Mouse (Mus musculus) urinary bladder, postnatal 25 days (tissue): ENCODE measurements around the gene Cxcl12.

ENCODE experiments used
- DNase-seq: peaks from one replicate; pipeline ENCODE4 v3.0.0; 2022; ENCODE audit warnings: low spot score

The Cxcl12 gene

DNA sequence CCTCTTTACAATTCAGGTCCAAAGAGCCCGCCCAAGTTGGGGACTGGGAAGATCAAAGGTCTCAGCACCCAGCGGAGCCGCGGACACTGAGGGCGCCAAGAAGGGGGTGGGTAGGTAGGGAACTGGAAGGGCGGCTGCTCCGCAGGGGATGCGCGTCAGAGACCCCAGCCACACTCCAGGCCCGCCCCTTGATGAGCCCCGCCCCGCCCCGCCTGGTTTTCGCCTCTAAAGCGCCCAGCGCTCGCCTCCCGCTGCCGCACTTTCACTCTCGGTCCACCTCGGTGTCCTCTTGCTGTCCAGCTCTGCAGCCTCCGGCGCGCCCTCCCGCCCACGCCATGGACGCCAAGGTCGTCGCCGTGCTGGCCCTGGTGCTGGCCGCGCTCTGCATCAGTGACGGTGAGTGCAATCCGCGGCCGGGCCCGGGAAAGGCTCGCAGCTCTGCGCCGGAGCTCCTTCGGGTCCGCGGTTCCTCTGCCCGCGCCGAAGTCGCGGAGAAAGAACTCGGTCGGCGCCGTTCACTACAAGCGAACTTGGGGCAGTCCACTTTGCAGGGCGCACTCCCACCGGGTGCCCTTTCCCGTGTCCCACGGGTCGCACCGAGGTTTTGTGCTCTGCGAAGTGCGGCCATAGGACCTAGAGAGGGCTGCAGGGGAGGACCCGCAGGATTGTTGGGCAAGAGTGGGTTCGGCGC lies at the start of gene Cxcl12:
Cxcl12 (plus strand) TSS at position 215 of the 691 bp plus-strand sequence.
- peak; percentile 49 for DNase-seq

DNA sequence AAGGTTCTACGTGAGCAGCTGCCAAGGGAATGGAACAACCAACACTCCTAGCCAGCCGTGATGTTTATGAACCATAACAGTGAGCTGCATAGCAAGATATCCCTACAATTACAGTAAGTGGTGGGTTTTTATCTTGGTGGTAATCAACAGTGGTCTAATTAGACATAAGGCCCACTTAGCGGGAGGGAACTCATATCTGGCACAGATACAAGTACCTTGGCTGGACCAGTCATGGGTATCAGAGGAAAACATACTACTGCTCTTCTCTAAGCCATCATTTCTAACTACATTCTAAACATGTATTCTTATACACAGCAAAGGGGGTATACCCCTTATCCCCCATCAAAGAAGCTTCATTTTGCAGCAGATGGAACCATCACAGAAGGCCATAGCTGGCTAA lies 46.3 kb upstream of the Cxcl12 start:
- DNase-seq, result no peak

DNA sequence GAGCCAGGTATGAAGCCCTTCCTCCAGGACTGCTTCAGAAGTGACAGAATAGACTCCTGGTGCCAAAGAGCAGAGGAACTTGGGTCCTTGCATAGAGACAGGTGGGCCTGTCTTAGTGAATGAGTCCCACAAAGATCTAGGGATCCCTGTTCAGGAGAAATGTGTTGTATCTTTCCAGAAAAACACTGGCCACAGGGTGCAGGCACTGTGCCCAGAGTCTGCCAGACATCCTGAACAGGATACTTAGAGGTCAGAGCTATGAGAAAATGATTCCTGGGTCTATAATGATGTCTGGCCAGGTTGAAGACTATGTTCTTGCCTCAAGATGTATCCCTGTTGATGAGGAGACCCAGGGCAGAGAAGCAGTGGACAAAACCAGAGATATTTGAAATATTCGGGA lies 42.0 kb upstream of the Cxcl12 start:
- DNase-seq, result no peak

DNA sequence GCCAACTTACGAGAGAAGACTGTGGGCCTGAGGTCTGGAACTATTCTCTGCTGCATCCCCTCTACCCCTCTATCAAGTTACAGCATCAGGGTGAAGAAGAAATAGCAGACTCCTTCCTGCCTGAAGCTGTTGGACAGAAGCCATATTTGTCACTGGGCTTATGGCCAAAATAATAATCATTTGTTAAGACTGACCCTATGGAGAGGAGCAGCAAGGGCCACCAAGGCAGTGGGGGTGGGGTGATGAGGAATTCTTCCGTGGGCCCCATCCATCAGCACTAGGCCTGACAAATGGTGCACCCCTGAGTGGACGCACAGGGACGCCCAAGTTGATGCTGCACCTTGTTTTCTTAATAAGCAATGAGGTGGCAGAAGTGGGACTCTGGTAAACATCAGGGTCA lies 38.9 kb upstream of the Cxcl12 start:
- no peak for DNase-seq

DNA sequence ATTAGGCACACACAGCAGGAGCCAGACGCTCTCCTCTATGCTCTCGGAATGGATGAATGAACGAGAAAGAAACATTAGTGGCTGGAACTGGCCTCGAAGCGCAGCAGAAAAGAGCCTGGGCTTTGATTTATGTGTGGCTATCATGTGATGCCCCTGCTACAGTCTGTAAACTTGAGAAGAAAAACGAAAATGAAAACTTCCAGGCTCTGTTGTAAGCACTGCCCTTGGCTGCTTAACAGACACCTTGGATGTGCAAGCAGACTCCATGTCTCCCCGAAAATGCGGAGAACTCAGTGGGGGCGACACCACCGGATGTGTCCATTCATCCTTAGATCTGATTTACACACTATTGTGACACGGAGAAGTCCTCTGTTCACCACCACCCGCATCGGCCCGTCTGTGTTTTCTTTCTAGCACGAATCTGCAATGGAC lies 37.6 kb upstream of the Cxcl12 start:
- DNase-seq, result no peak

DNA sequence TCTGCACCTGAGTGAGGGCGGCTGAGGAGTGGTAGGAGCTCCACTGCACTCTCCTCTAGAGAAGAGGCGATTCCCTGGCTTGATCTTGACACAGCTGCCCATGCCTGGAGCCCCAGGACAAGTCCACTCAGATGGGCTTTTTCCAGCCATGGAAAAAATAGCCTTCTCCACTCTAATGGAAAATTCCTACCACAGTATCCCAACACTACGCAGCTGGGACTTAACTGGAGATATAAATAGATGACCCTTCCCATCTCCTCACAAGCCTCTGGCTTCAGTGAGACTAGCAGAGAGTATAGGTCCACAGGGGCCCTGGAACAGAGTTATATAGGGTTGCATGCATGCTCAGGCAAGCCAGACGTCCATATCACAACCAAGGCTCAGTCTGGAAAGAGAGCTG lies 33.8 kb upstream of the Cxcl12 start:
- DNase-seq, result no peak

DNA sequence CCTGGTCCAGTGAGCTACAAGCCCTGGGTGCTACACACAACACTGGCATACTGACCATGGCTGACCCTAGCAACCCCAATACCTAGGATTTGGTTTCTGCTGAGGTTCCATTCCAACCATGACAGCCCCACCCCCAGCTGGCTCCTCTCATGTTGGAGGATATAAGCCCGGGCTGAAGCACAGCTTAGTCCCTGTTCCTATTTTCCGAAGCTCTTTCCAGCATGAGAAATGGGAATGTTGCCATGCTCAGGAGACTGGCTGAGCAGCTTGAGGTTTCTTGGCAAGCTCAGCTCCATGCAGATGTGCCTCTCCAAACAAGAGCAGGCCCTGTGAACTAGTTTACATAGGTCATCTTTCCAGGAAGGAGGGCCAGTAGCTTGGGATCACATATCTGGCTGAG lies 30.6 kb upstream of the Cxcl12 start:
- DNase-seq, result no peak

DNA sequence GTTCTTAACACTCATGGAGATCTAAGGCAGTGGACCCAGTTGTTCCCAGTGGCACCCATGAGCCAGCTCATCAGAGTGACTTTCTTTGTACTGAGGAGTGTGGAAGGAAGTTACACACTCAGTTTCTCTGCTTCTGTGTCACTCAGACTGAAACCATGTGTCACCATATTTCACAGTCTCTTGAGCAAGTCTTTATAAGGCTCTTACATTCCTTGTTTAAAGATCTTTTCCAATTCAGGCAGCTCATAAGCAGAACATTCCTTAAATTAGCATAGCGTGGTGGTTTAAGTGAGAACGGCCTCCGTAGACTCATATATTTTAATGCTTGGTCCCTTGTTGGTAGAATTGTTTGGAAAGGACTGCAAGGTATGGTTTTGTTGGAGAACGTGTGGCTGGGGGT lies 27.4 kb upstream of the Cxcl12 start:
- no peak for DNase-seq

DNA sequence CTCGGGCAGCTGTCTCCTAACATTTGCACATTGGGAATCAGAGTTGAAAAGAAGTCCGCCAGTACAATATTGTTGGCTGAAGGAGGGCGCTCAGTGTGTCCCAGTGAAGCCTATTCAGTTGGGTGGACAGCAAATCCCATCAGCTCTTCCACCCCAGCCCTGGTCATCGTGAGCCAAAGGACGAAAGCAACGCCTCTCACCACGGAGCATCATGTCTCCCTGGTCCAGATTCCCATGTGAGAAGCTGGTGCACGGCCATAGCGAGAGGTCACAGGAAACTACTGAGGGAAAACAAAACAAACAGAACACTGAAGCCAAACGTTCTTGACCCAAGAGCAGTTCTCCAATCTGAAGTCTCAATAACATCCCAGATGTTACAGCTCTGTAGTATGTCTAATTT lies 21.4 kb upstream of the Cxcl12 start:
- no peak for DNase-seq

DNA sequence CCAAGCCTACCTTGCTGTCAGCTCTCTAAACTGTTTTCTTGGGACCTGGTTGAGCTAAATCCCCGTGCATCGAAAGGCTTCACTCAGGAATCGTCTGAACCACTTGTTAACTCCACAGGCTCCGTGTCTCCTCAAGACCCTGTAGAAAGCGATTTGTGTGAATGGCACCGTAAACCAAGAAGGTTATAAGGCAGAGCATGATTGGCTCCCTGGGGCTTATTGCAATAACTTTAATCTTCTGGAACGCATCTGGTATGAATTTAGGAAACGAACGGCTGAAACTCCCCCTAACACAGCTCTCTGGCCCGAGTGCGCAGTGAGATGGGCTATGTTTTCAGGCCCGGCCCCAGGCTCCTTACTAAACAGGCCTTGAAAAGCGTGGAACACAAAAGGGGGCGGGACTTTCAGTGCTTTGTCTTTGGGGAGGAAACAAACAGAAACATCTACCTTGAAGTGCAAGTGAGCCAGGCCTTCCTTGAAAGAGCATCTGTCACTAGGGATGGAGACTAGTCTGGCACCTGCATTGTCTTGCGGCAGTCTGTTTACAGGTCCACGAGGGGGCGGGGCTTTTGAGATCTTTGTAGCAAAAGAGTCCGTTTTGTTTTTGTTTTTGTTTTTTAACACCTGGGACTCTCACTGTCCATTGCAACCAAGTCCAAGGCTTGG lies 16.7 kb upstream of the Cxcl12 start:
- no peak for DNase-seq

DNA sequence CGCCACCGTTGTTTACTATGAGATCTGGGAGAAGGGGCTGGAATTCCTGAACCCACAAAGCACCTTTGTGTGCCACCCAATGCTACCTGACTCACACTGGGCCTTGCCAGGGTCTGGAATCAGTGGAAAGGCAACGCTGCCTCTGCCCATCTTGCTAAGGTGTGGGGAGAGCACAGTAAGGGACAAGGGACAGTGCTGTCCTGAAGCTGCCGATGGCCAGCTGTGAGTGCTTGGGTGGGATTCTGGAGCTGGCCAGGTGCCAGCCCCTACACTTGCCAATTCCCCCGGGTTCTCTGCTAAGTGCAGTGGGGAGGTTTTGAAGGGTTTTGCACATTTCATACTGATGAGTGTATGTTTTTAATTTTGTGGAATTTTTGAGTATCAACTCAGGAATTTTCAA lies 15.3 kb upstream of the Cxcl12 start:
- DNase-seq, result no peak

DNA sequence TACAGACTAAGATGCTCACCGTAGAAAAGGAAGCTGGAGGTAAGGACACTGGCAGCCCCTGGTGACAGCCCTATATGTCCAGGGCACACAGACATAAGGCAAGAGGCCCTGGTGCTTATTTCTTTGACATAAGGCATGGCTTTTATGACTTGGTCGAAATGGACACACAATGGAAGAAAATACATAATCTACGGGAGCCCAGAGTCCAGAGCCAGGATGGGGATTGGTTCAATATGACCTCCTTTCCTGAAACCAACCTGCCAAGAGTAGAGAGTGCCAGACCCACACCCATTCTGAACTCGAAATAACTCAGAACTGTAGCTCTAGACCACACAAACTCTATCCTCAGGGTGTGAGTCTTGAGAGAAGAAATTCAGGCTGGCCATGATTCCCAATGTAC lies 11.5 kb upstream of the Cxcl12 start:
- DNase-seq, result no peak

DNA sequence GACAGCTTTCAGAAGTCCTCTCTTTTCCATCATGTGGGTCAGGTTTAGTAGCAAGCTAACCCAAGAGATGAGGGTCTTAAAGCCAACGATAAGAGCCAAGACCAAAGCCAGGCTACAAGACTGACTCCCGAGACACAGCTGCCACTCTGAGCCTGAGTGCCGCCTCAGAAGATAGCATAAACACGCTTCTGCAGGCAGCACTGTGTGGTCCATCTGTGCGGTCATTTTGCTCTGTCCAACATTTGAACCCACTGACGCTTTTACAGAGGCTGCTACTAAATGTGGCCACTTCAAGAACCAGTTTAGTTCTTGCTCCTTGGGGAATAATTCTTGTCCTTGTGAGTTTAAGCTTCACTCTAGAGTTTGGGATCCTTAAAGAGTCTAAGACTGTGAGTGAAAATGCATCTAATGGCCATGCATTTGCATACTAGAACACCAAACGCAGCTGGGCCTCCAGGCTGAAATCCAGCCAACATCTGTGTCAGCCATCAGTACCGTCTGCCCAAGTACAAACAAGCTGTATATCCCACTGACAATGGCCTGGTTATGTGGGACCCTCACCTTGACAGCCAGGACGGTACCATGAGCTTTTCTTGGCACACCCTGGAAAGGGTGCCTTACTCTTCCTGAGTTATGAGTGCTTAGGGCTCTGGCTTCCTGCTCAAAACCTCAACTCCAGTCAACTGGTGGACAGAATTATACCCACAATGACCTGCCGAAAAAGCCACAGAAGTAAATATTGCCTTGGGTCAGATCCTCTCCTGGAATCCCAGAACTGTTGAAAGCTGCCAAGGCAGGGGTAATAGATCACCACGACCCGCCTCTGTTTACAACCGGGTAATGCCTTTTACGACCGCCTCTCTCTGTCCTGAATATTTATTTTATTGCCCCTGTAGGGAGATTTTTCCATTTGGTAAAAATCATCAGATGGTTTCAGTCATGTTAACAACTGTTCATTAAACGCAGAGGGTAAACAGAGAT lies 8.3 kb upstream of the Cxcl12 start:
- no peak for DNase-seq

DNA sequence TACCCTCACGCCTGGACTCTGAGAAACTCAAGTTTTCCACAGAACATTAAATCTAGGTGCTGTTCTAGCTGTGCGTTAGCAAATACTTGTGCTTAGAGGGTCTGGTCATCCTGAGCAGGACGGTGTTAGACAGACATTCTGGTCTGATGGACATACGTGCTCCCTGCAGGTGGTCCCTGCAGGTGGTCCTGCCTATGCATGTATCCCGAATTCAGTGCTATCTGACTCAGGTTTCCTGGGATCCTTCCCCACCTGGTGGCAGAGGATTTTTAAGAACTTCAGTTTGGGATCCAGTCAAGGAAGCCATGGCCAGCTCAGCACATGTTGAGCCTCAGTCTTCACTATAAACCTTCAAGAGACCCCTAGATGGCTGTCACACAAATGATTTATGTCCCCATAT lies 4.8 kb upstream of the Cxcl12 start:
- no peak for DNase-seq

DNA sequence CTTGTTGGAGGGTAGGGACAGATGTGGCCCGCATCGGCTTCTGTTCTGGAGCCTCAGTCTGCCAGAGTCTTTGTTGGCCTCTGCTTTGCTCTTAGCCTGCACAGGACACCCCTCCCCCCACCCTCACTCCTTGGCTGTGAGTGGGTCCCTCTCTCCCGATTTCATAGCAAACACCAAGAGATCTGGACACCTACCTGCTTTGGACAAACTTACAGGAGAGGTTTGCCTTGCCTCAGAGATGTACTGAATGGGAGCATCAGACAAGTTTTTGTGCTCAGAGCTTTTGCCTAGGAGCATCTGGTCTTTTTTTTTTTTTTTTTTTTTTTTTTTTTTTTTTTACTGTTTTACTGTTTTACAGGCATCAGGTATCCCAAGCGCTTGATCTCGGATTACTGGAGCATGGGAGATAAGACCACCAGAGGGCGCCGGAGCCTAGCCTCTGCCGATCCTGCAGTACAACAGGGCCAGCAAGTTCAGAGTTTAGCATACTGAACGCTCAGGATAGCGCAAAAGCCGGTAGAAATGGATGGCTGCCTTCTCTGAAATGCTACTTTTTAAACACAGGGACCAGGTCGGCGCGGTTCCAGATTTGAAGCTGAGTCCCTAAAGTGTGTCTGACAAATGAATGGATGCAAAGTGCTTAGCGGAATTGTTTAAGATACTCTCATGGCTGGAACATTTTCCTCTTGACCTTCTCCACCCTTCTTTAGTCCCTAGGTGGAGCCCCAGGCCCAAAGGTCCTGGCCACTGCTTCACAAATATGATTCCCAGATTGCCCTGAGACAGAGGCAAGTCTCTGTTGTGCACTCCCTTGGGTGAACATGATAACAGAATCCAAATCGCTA lies 1.5 kb upstream of the Cxcl12 start:
- DNase-seq, result peak; percentile 82

DNA sequence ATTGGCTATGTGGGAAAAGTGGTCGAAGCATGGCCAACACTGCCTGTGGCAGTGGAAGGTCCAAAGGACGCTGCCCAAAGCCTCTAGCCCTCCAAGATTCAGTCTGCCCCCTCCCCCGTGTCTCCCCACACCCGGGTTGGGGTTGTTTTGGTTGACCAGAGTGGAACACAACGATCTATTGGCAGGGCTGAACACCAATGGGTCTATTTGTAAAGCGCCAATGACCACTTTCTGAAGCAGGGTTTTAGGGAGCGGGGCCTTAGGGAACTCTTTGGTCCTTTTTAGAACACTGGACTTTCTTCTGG lies 957 bp upstream of the Cxcl12 start:
- DNase-seq, result no peak

DNA sequence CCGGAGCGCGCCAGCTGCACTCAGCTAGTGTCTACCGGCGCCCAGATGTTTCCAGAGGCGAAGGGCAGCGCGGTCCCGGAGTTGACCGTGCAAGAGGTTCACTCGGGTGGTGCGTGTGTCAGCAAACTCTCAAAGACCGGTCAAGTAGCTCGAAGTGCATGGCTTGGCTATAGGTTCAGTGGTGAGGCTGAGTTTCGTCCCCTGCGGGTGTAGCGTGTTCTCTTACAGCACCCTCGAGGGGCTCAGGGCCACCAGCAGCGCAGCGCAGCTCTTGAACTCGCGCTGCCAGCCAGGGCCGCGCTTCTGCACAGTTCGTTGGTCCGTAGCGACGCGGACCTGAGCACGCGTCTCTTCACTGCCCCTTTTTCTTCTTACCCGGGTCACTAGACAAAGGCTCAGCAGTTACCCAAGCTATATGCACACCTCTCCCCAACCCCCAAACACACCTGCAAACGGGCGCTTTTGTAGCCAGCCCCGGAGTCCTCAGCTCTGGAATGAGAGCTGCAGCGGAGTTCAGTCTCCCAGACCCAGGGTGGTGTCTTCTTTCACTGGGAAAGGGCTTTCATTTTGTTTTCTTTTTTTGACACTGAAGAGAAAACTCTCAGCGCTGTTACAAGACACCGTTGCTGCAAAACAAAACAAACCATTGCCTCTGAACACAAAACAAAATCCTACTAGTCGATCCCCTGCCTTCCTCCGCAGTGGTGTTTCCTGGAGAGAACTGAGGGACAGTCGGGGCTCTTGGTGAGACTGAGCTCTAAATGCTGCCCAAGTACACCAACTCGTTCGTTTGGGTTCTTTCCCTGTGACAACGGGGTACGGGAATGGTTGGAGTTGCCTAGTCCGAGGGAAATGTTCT lies 945 bp downstream of the Cxcl12 start:
- DNase-seq, result peak; percentile 19

DNA sequence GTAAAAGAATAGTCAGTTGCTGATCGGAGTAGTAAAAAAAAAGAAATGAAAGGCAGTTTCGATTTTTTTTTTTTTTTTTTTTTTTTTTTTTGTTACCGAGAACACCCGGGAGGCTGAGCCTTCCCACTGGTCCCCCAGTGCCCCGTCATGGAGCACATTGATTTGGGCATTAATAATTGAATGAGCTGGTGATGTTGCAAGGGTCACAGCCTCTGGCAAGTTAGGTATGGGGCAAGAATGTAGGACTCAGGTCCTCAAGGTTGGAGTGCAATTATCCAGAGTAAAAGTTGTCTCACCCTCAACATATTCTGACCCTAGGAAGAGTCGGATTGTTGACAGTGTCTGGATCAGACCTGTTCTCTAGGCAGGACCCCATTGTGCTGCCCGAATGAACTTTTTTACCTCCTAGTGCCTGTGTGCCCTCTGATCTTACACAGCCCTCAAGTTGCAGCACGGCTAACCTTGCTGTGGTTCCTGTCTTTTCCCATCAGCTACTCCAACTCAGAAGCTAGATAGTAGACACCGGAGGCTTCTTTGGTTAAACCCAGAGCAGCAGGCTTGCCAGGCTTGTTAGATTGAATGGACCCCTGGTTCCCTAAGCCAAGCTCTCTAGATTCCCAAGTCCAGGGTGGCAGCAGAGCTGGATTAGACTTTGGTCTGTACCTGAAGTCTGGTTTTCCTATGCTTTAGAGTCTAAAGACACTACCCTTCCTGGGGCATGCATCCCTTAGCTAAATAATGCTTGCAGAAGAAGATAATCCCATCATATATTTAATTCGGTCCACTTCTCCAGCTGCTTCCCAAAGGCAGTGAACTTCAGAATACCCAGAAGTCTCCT lies 1.8 kb downstream of the Cxcl12 start:
- no peak for DNase-seq

DNA sequence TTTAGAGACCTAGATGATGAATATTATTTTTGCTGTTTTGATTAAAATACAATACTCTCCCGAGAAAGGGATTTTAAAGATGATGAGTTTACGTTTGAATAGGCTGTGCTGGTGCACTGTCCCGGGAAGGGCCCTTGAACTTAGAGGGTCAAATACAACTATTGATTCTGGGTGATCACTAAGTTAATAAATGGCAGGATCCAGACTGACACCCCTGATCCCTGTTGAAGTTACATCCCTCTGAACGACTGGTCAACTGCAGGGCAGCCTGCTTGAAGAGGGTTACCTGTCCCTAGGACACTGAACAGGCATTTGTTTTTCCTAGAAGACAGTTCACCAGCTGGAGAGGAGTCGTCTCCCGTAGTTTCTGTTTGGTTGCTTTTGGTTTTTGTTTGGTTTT lies 4.0 kb downstream of the Cxcl12 start:
- no peak for DNase-seq

DNA sequence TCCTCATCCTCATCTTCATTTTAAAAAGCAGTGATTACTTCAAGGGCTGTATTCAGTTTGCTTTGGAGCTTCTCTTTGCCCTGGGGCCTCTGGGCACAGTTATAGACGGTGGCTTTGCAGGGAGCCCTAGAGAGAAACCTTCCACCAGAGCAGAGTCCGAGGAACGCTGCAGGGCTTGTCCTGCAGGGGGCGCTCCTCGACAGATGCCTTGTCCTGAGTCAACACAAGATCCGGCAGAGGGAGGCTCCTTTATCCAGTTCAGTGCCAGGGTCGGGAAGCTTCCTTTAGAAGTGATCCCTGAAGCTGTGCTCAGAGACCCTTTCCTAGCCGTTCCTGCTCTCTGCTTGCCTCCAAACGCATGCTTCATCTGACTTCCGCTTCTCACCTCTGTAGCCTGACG lies 5.5 kb downstream of the Cxcl12 start:
- DNase-seq, result peak; percentile 86
